Mouse (Mus musculus): ENCODE measurements around the gene Ccdc190. TPM values are rescaled to one million over a fixed set of nuclear protein-coding genes. Genes with fewer than 3 reads are reported as not detected.

The Ccdc190 gene
- total RNA-seq, 1 experiment from 2014 or later = 0.55 TPM

GRCm38 (mm10) chr1:169934005-169934725 is 5.7 kb downstream of the Ccdc190 start:
- peak; percentile 21 for DNase-seq

- no peak for DNase-seq
Measured at GRCm38 (mm10) chr1:169939345-169939744, 10.9 kb downstream of the Ccdc190 start.

DNA sequence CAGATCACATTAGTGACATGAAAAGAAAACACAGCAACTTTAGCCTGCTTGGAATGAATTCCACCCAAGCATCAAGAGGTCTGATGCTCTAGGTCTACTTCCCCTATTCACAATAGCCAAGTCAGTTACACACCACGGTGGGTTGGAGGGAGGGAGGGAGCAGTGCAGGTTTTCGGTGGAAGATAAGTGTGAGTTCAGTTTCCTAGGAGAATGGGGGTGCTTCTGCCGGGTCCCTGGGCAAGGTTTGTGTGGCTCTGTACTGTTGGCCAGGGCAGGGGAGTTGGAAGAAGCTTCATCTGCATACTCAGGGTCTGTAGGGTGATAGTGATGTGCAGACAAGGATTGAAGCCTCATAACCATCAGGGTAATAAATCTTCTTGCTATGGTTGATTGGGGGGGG is 17.6 kb downstream of the Ccdc190 start:
- no peak for DNase-seq

DNA sequence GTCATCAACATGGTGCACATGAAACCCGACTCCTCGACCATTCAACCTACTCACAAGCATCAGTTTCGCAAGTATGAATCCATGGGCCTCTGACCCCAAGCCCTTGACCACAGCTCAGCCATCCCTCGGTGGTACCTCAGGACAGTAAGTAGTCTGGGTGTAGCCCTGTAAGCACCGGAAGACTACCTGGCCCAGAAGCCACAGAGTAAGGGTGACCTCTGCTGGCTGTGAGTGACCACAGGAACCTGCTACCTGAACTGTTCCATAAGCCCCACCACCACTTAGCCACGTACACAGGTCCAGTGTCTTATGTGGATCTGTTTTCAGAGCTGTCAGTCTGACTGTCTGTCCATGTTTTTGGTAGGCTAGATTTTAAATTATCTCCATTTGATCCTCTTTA is 19.2 kb downstream of the Ccdc190 start:
- no peak for DNase-seq

GRCm38 (mm10) chr1:169948280-169948679 is 19.8 kb downstream of the Ccdc190 start:
- DNase-seq = no peak

GRCm38 (mm10) chr1:169948866-169949265 is 20.4 kb downstream of the Ccdc190 start:
- no peak for DNase-seq

GRCm38 (mm10) chr1:169949981-169950380 is 21.5 kb downstream of the Ccdc190 start:
- DNase-seq = no peak

DNA sequence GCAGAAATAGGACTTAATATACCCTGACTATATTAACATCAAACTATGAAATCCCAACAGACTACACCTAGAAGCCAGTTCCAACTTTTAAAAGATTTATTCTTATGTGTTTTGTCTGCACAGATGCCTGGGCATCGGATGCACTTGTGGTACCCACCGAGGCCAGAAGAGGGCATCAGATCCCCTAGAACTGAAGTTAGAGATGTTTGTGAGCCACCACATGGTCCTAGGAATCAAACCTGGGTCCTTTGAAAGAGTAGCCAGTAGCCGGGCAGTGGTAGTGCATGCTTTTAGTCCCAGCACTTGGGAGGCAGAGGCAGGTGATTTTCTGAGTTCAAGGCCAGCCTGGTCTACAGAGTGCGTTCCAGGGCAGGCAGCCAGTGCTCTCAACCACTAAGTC is 22.2 kb downstream of the Ccdc190 start:
- DNase-seq = no peak

- DNase-seq = no peak
Measured at GRCm38 (mm10) chr1:169951561-169951960, 23.1 kb downstream of the Ccdc190 start.

DNA sequence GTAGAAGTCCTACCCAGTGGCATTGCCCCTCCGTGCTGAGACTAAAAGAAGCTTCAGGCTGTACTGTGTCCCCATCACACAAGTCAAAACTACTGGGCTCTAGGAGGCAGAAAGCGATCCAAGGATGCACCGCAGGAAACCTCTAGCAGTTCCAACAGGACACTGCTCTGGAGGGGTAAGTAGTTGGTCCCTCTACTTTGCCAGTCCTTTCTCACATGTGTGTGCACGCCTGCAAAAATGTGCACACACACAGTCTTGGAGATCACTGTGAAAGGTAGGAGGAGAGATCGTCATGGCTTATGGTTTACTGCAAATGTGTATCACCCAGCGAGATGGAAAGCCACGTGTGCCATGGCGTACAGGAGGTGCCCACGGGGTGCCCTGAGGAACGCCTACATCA is 24.2 kb downstream of the Ccdc190 start:
- DNase-seq = no peak

GRCm38 (mm10) chr1:169953106-169953505 is 24.7 kb downstream of the Ccdc190 start:
- DNase-seq = no peak

GRCm38 (mm10) chr1:169968792-169969515 is 40.5 kb downstream of the Ccdc190 start, which contains the start of gene Hsd17b7:
Gene Hsd17b7 (minus strand): TSS chr1:169969241.
- DNase-seq = peak; percentile 98

GRCm38 (mm10) chr1:169969516-169969886 is 41.1 kb downstream of the Ccdc190 start:
- DNase-seq = no peak

GRCm38 (mm10) chr1:169970936-169971335 is 42.5 kb downstream of the Ccdc190 start:
- no peak for DNase-seq

- no peak for DNase-seq
Measured at GRCm38 (mm10) chr1:169971998-169972397, 43.5 kb downstream of the Ccdc190 start.

DNA sequence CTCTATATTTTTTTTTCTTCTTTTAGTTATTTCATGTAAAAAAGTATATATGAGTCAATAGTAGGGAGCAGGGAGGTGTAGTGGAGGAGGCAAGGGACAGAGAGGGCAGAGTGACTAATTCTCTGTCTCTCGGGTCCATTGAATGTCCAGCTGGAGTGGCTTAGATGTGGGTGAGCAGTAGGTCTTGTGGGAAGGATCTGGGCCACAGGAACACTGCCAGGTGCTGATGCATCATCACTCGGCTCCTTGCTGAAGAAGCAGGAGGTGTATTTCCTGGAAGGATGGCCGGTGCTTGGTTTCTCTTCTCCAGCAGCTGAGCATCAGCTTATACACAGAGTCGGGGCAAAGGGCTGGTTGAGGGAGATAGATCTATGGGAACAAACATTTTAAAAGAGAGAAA is 49.2 kb downstream of the Ccdc190 start:
- DNase-seq = no peak

Other genes starting within 250 kb of the Ccdc190 start
- gene Rgs4, start 181.0 kb upstream of the Ccdc190 start, total RNA-seq (2021) = 31.3 and 35.4 TPM in 2 replicates
- 136 and 150 TPM in 2 replicates for gene Hsd17b7, start 40.6 kb downstream of the Ccdc190 start, total RNA-seq (2021)
- 11.0 and 13.2 TPM in 2 replicates for gene Ddr2, start 182.1 kb downstream of the Ccdc190 start, total RNA-seq (2021)
- 45.6 and 47.1 TPM in 2 replicates for gene Uap1, start 246.3 kb downstream of the Ccdc190 start, total RNA-seq (2021)

All from adrenal gland, postnatal 25 days (tissue).